Mouse (Mus musculus) inflammation-experienced regulatory T-cells, adult 6 months (primary cell): ENCODE measurements around the gene Synj2. TPM values are rescaled to one million over a fixed set of nuclear protein-coding genes. Genes with fewer than 3 reads are reported as not detected.

Experiments
- ATAC-seq: one replicate; pipeline ENCODE4 v1.8.0; 2017
- polyA plus RNA-seq, 3 experiments: library from polyadenylated mRNA; unstranded; fragments of 100-300 nt; shearing (Covaris generic); gene quantifications; one replicate each; pipeline ENCODE4 v1.2.1; 2017

The Synj2 gene
- polyA plus RNA-seq, 3 experiments from 2014 or later = 11.8 to 16.8 (median 16.3) TPM

DNA sequence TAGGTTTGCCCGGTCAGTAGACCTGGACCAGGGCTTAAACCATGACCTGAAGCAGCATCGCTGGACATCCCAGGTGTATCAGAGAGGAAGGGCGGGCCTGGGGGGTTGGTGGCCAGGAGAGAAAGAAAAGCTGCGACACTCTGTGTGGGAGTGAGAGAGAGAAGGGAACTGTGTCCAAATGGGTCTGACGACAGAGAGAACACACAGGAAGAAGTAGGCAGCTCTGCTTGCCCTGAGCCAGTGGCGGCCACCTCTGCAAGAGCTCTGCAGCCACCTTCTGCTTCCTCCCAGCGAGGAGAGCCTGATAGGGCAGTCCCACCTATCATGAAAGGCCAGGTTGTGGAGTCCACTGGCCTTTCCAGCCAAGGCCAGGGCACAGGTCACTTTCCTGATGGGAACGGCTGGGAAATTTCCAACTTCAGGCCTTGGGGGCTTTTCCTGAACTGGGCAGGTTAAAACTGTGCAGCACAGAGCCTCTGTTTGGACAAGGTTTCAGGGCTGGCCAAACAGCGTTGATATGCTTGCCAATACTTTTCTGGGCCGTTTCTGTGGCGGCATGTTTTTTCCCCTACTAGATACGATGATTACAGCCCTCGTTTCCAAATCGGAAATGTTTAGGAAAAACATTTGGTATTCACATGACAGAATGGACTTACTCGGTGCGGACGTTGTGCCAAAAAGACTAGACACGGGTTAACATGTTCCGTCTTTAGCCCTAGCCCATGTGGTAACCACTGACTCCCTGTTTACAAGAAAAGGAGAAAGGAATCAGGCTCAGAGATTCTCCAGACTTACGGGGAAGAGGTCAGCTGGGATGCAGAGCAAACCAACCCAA is 35.4 kb downstream of the Synj2 start:
- ATAC-seq = peak; percentile 22

DNA sequence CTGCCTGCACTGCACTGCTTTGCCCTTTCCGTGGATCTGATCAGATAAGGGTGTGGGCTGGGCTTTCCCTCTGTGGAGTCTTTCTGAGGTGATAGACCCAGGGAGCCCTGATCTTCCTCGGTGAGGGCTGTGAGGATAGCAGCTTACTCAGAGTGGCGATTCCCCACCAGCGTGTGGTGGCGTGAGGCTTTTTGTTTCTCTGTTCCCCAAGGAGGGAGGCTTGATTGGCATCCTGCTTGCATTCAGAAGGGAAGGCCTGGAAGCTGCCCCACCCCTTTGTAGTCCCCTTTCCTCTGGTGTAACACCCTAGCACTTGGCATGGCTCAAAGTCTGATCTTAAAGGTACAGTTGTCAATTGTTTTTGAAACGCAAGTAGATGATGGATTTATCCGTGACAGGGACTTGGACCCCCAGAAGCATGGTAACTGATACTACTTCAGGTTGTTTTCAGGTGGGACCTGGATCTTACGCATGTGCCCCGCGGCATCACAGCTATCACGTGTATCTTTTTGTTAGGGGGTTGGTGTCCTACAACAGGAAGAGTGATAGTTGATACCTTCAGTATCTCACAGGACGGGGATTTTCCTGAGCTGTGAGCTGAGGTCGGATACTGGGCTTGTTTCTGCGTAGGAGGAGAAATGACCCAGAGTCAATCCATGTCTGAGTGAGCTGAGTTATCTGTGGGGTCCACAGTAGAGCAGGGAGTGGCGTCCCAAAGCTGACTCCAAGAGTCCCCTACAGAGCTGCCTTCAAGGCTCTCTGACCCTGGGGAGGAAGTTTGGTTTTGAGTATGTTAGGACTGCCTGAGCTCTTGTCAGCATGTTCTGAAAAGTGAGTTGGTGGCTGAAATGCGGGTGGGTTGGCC is 36.2 kb downstream of the Synj2 start:
- peak; percentile 42 for ATAC-seq

DNA sequence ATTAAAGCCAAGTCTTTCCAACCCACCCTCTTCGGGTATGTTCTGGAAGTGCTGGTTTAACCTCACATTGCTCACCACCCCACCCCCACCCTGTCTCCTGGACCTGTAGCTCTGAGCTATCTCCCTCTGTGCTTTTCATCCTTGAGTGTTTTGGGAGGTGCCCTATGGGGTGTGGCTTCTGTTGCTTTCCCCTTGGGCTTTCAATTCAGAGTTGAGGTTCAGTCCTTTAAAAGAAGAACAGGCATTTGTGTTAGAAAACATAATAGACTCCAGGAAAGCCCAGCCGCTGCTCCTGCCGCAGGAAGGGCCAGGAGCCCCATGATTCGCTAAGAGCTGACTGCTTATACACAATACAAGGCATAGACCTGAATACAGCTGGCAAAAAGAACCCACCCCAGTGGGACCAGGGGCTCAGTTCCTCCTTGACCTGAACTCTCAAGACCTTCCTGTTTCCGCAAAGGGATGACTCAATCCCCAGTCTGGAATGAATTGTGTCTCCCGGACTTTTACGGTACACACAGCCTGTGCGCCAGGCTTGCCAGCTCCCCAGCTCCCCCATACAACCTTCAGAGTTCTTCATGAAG is 36.9 kb downstream of the Synj2 start:
- ATAC-seq = no peak

DNA sequence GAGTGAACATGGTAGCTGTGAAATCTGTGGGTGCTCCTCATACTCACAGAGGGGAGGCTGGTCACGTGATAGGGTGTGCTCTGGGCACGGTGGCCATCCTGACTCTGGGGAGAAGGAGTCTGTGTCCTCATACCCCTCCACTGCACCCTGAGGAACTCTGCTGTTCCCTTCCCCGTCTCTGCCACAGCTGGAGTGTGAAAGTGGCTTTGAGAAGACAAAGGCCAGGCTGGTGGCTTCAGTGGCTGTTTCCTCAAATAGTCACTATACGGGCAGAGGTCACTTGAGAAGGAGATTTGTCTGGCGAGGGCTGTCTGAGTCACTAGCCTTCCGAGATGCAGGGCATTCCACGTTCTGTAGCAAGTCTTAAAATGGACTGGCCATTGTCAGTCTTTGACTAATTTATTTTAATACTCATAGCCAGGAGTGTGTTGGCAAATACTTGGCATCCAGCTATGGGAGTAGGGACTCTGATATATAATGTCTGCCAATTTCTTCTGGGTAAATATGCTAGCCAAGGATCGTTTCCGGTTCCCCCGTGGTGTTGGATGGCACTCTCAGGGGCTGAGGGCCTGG is 37.5 kb downstream of the Synj2 start:
- ATAC-seq = no peak

DNA sequence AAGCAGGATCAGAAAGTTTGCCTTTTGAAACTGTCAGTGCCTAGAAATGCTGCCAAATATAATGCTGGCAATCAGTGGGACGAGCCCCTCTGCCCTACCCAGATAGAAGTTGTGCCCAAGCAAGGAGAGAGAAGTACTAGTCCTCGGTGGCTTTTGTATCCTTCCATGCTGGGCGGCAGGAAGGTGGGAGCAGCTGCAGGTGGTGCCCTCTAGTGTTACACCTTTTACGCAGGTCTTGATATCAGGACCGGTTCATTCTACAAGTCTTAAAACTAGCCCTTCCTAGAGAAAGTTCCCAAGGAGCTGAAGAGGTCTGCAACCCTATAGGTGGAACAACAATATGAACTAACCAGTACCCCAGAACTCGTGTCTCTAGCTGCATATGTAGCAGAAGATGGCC is 39.8 kb downstream of the Synj2 start:
- ATAC-seq = no peak

DNA sequence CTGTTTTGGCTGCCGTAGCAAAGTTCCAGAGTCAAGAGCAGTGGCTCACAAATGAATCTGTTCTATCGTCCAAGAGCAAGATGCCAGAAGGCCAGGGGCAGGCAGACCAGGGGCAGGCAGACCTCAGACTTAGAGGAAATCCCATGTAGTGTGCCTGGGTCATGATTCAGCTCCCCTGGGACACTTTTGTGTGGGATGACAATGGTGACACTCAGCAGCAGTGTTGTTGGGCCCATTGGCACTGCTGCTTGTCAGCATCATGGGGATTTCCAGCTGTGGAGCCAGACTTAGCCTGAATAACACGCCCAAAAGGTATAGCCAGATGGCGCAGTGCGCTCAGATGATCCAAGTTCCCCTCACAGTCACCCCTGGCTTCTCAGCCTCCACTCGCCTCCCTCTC is 42.1 kb downstream of the Synj2 start:
- no peak for ATAC-seq

DNA sequence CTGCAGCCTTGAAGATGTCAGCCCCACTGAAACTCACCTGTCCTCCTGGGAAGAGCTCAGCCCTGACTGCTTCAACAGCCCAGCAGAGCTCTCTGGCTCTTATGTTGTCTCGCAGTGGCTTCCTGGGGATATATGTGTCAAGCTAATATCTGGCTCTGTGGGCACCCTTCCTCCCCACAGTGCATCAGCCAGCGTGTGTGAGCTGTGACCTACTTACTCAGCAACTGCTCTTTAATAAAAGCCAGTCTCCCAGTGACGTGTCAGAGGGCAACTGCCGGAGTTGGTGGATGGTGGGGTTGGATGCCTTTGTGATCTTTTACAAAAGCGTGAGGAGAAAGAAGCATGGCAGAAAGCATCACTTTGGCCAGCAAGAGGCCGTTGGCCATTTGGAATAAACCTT is 42.8 kb downstream of the Synj2 start:
- no peak for ATAC-seq

DNA sequence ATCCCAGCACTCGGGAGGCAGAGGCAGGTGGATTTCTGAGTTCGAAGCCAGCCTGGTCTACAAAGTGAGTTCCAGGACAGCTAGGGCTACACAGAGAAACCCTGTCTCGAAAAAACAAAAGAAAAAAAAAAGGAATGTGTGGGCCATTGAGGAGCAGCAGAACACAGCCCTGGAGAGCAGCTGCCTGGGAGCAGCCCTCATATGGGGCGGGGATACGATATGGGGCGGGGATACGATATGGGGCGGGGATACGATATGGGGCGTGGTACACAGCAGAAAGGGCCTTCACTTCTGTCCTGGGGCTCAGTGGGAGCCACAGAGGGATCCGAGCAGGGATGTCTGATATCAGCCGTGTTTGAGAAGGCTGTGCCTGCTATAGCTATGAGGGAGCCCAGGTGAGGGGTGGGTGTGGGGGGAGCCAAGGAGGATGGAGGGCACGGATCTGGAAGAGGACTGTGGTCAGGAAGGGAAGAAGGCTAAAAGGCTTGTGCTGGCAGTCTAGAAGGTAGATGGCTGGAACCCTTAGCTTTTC is 43.7 kb downstream of the Synj2 start:
- ATAC-seq = no peak

DNA sequence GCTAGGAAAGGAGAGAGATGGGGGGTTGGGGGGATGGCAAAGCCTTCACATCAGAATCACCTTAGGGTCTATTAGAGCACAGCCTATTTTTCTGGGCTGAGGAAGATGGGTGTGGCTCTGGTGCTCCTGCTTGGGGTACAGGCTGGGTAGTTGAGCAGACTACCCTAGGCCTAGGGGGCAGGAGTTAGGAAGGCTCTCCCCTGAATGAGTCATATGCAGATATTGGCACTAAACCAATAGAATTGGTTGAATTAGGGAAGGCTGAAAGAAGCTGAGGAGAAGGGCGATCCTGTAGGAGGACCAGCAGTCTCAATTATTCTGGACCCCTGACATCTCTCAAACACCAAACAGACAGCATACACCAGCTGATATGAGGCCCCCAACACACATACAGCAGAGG is 44.2 kb downstream of the Synj2 start:
- ATAC-seq = no peak

DNA sequence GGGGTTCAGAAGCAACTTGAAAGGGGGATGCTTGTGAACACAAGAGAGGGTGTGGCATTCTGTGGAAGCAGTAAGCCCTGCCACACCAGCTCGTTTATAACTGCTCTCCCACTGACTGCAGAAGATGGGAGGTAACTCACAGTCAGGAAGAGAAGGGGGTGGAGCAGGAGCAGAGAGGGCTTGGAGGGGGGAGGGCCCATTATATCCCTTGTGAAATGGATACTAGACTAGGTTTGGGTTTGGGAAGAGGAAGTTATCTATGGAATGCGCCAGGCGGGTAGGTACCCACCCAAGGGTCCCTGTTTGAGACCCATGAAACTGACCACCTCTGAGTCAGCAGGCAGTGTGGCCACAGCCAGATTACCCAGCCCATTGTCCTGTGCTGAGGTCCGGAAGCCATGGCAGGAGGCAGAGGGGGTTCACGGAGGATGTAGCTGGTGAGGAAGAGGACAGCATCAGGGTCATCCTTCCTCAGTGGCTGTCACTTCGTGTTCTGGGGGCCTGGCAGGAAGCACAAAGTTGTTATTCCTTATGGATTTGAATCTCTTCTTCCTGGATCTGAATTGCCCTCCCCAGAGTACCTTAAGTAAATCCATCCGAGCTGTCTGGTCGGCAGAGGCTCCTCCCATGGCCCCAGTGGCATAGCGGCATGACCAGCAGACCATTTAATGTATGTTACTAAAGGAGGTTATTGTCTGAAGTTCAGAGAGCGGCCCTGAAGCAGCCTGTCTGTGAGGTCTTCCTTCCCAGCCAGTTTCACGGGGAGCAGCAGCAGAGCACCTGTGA is 46.4 kb downstream of the Synj2 start:
- no peak for ATAC-seq

DNA sequence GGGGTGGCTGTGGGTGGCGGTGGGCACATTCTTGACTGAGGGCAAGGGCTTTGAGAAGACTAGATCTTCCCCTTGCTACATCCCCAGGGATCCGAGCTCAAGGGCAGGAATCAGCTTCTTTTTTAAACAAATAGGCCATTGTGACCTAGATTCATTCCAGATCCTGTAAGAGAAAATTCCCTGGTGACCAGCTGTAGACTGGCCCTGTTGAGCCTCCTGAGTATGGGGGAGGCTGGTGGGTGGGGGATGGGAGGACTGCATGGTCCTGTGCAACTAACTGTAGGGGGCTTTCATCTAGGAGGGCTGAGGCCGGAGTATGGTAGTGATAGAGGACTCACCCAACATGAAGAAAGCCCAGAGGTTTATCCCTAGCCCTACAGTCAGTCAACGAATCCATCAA is 47.0 kb downstream of the Synj2 start:
- ATAC-seq = no peak

DNA sequence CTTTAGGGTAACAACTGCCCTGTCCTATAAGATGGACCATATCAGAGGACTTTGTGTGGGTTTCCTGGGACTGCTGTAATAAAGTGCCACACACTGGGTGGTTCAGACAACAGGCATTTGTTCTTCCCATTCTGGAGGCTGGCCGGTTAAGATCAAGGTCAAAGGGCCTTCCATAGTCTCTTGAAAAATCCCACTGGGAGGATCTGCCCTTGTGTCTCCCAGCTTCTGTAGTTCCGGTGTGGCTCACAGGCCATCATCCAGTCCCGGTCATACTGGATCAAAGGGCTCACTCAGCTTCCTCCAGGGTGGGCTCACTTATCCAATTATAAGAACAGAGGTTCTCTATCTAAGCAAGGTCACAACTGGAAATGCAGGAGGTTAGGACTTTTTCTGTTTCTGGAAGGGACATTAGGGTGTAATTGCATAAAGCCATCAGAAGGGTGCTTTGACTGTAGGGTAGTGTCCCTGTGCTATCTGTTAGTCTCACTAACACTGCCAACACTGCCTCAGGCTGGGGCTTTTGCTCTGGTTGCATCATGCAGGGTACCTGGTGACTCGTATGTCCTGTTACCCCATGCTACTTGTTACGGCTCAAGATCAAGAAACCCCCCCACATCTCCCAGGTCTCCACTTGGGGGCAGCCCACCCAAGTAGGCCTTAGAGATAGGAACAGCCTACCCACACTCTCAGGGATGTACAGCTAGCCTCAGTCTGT is 51.9 kb downstream of the Synj2 start:
- no peak for ATAC-seq

DNA sequence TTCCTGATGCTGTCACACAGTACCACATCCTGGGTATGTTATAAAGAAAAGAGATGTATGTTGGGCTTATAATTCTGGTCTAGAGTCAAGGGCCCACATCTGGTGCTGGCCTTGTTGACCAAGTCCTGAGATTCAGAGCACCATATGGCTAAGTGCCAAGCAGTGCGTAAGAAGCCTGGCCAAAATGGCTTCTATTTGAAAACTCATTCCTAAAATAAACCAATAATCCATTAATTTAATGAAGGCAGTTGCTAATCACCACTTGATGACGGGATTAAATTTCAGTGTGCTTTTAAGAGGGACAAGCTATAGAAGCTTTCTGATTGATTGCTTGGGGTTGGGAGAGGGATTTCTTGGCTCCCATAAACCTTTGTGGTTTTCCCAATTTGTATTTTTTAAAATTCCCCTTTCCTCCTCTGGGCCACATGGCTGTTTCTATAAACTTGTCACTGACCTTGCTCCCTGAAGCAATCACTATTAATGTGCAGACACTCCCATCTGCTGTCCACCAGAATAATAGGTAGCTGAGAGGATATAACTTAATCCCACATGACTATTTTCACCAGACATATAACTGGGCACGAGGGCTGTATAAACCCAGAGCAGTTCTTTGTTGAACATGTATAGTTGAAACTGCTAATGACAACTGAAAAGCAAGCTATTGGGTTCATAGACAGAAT is 52.6 kb downstream of the Synj2 start:
- no peak for ATAC-seq

DNA sequence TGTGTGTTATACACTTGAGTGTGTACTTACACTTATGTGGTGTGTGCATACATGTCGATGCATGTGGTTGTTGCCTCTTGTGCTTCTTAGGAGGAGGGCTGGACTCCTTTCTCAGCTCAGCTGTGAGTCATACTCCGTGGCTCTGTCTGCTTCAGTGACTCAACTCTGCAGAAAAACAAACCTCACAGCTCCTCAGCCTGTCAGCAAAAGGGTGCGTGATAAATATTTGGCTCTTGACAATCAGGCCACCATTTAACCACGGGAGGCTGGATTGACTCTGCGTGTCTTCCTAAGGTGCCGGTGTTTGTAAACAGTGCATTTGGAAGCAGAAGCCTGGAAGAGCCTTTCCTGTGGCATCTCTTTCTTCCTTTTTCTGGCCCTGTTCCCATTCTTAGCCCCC is 53.5 kb downstream of the Synj2 start:
- no peak for ATAC-seq

DNA sequence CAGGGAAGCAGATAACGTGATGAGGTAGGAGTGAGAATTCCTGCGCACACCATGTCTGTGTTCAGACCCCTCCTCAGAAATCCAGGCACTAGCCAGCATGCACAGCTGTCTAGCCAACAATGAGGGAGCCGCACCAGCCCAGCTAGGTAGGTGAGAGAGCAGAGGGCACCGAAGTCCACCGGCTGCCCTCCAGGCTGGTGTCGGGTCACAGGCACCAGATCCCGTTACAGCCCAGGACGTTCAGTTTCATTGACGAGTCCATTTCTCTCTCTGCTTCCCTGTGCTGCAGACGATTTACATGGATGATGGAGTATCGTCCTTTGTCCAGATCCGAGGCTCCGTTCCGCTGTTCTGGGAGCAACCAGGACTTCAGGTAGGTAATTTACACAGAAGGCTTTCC is 55.5 kb downstream of the Synj2 start:
- ATAC-seq = no peak

DNA sequence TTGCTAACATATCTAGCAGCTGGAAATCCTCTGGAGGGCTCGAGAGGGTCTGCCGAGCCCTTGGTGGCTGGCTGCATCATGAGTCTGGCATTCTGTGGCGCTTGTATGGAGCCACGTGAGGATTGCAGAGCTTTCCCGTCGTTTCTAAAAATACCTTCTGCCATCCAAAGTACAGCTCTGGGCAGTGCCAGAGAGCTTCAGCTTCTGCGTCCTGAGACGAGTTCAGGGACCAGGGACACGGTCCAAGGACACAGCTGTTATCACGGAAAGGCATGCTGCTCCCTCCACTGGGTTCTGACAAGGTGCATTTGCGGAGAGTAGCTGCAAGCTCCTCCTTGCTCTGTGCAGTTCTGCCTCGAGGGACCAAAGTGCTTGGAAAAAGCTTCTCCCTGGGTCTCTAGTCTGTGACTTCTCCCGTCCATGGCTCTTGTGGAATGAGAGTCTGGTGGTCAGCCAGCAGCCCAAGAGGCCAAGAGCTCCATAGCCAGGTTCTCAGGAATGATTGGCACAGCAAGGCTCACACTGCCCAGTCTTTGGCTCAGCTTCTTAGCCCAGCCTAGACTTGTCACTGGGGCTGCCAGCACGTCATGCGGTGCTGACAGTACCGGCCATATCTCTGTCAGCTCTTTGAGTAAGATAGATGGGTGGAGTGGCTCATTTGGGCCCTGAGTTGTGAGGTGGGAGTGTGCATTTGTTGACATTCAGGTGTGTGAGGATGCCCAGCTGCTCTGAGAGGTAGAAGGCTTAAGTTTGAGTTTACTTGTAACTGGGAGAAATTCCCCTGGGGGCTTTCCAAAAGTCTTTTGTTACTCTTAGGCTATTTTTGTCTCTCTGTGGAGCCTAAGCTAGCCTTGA is 56.5 kb downstream of the Synj2 start:
- ATAC-seq = no peak

DNA sequence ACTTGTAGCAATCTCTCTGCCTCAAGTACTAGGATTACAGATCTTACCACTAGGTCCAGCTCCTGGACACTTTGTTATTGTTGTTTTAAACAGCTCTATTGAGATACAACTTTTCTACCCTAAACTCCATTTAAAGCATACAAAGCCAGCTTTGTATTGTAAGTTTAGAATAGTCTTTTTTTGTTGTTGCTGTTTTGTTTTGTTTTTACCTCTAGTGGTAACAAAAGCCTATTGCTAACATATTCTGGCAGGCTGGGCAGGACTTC is 57.1 kb downstream of the Synj2 start:
- no peak for ATAC-seq

DNA sequence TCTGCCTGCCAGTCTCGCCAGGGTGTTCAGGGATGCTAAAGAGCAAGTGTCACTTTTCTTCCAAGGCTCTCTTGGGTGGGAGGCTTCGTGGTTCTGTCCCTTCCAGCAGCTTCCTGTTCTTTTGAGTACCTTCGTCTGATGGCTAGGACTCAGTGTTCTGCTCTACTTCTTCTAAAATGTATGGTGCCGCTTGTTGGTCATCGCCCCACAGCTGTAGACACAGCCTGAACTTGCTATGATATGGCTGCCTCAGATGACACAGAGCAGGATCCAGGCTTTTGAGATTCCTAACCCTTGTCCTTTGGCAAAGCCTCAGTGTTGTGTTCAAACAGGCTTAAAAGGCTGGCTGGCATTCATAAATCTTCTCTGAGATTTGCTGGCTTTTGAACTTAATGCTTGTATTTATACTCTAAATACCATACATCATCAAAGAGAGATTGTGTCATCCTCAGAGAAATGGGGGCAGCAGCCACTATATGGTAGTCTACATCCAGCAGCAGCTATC is 58.0 kb downstream of the Synj2 start:
- ATAC-seq = no peak

DNA sequence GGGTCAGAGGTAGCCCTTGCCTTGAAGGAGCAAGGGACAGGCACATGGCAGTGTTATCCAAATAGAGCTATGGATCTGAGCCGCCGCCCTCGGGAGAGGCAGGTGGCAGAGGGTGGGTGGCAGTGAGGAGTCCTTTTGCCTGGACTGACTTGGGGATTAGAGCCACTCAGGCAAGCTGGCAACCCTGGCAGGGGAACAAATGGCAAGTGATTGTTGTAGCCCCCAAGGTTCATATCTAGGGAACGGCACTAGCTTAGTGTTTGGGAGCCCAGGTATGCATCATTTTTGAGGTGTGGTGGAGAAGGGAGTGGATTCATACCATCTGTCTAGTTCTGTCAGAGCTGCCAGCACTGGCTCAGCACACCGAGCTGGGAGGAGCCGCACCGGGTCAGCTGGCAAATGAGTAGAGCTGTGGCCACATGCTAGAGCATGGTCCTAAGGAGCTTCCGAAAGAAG is 59.8 kb downstream of the Synj2 start:
- ATAC-seq = no peak

DNA sequence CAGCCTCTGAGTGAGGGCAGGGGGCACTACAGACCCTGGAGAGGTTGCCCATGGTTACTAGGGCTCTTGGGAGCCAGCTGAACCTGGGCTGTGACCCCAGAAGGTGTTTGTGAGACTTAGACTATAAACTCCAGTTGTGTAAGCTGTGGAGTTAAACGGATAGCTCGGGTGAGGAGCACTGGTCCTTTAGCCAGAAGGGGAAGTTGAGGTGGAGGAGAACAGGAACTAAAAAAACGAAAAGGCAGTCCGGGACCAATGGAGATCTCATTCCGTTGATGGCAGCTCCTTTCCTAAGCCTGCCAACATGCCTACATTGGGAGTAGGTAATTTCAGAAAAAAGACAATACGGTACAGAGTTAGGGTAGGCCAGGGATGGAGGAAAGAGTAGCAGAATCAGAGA is 60.3 kb downstream of the Synj2 start:
- ATAC-seq = no peak
